22 mouse cellular contexts compared by ENCODE assay signal in the genomic region with DNA sequence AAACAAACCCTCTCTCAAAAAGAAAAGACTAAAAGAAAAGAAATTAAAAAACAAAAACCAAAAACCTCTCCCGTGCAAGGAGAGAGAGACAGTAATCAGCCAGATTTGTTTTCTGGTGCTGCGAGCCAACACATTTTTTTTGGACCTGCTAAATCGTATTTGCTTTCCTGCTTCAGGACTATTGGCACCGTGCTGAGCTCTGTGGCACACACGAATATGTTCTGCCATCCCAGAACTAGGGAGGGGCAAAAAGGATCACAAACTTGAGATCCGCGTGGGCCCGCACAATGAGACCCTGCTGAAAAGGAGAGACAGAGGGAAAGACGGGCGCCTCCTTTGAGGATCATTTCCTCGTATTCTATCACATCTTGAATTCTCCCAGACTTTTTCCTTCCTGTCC. TPM values are rescaled to one million over a fixed set of nuclear protein-coding genes. Genes with fewer than 3 reads are reported as not detected.
DNase-seq lines count a peak whose midpoint lies in the region; ATAC-seq and TF ChIP-seq lines count a peak whose summit lies in the region.
"Had no signal": no experiment of that assay in that cellular context is flagged by ENCODE, and none has a peak within 500 bp of the region (broad histone marks: within the 10 kb centered on the region; RNA-seq: fewer than 3 reads in every experiment).

No protein-coding gene starts in this region.

- H3K9me3 ChIP-seq in embryonic facial prominence, embryonic 14.5 days (ENCODE audit: control insufficient read depth, low read length) = no peaks in the 10 kb centered on the region
- no peaks in the 10 kb centered on the region for H3K9me3 ChIP-seq in embryonic facial prominence, embryonic 10.5 days
- H3K9me3 ChIP-seq in kidney, postnatal 0 days (replicated peaks; ENCODE audit: low read length) = no peaks in the 10 kb centered on the region
- H3K9me3 ChIP-seq in intestine, embryonic 15.5 days = no peaks in the 10 kb centered on the region
- H3K9me3 ChIP-seq: embryonic facial prominence, embryonic 15.5 days; forebrain, embryonic 10.5 days; forebrain, embryonic 15.5 days; G1E; heart, embryonic 12.5 days; hindbrain, embryonic 10.5 days had no signal

- no peak for TF ChIP-seq CTCF in kidney, postnatal 0 days (IDR thresholded peaks at IDR 0.05; ENCODE audit: low read depth)
- no peak for TF ChIP-seq CTCF in left cerebral cortex, adult 2 months (IDR thresholded peaks at IDR 0.05)

- no peak overlapping the region for H3K4me2 ChIP-seq in embryonic facial prominence, embryonic 14.5 days (ENCODE audit: low read depth, low read length)
- H3K4me2 ChIP-seq in kidney, postnatal 0 days (ENCODE audit: low read length) = peak overlapping the region; percentile 9; the same call in 1 of the 2 replicates
- no peak overlapping the region for H3K4me2 ChIP-seq in intestine, embryonic 15.5 days (replicated peaks)
- H3K4me2 ChIP-seq: embryonic facial prominence, embryonic 15.5 days; forebrain, embryonic 15.5 days; heart, embryonic 12.5 days; hindbrain, embryonic 14.5 days had no signal

- no peak overlapping the region for H3K4me3 ChIP-seq in embryonic facial prominence, embryonic 14.5 days (ENCODE audit: low read depth, low read length)
- no peak overlapping the region for H3K4me3 ChIP-seq in embryonic facial prominence, embryonic 10.5 days
- H3K4me3 ChIP-seq in kidney, postnatal 0 days (replicated peaks; ENCODE audit: low read depth, low read length) = no peak overlapping the region
- no peak overlapping the region for H3K4me3 ChIP-seq in left cerebral cortex, adult 2 months
- no peak overlapping the region for H3K4me3 ChIP-seq in intestine, embryonic 15.5 days (replicated peaks)
- H3K4me3 ChIP-seq: embryonic facial prominence, embryonic 15.5 days; erythroblast, embryonic 14.5 days; forebrain, embryonic 10.5 days; forebrain, embryonic 15.5 days; gastrocnemius, adult 2 months; heart, embryonic 12.5 days; hindbrain, embryonic 10.5 days had no signal

- intact Hi-C loops in left cerebral cortex, adult 2 months (cut with DNase I) = no loop called here

- WGBS in embryonic facial prominence, embryonic 14.5 days = 59% methylated on average over 11 of the region's 11 CpGs
- 85% methylated on average over 11 of the region's 11 CpGs for WGBS in embryonic facial prominence, embryonic 10.5 days
- WGBS in kidney, postnatal 0 days = 44% methylated on average over 11 of the region's 11 CpGs
- WGBS in intestine, embryonic 15.5 days = 68% methylated on average over 11 of the region's 11 CpGs

- no peak overlapping the region for H3K9ac ChIP-seq in embryonic facial prominence, embryonic 14.5 days (ENCODE audit: low read depth, low read length)
- H3K9ac ChIP-seq in kidney, postnatal 0 days (ENCODE audit: low read depth, low read length) = no peak overlapping the region
- H3K9ac ChIP-seq in intestine, embryonic 15.5 days = no peak overlapping the region
- H3K9ac ChIP-seq: embryonic facial prominence, embryonic 15.5 days; forebrain, embryonic 15.5 days; heart, embryonic 12.5 days; hindbrain, embryonic 14.5 days had no signal

- H3K27me3 ChIP-seq in embryonic facial prominence, embryonic 14.5 days (replicated peaks; ENCODE audit: control insufficient read depth, insufficient read depth, low read length) = no peaks in the 10 kb centered on the region
- no peaks in the 10 kb centered on the region for H3K27me3 ChIP-seq in embryonic facial prominence, embryonic 10.5 days (replicated peaks; ENCODE audit: low read depth, poor library complexity, severe bottlenecking)
- H3K27me3 ChIP-seq in kidney, postnatal 0 days (ENCODE audit: insufficient read depth, low read length) = no peaks in the 10 kb centered on the region
- H3K27me3 ChIP-seq in intestine, embryonic 15.5 days (replicated peaks) = no peaks in the 10 kb centered on the region
- H3K27me3 ChIP-seq: embryonic facial prominence, embryonic 15.5 days; forebrain, embryonic 15.5 days; heart, embryonic 12.5 days had no signal

- H3K36me3 ChIP-seq in embryonic facial prominence, embryonic 14.5 days (ENCODE audit: control insufficient read depth, insufficient read depth, low read length) = no peaks in the 10 kb centered on the region
- H3K36me3 ChIP-seq in embryonic facial prominence, embryonic 10.5 days (replicated peaks) = no peaks in the 10 kb centered on the region
- no peaks in the 10 kb centered on the region for H3K36me3 ChIP-seq in kidney, postnatal 0 days (ENCODE audit: insufficient read depth, low read length)
- no peaks in the 10 kb centered on the region for H3K36me3 ChIP-seq in intestine, embryonic 15.5 days
- H3K36me3 ChIP-seq: embryonic facial prominence, embryonic 15.5 days; forebrain, embryonic 10.5 days; forebrain, embryonic 15.5 days; G1E; heart, embryonic 12.5 days; hindbrain, embryonic 10.5 days had no signal

- H3K27ac ChIP-seq in embryonic facial prominence, embryonic 14.5 days (replicated peaks; ENCODE audit: low read depth, low read length) = no peak overlapping the region
- H3K27ac ChIP-seq in embryonic facial prominence, embryonic 10.5 days (replicated peaks) = no peak overlapping the region
- no peak overlapping the region for H3K27ac ChIP-seq in kidney, postnatal 0 days
- peak overlapping the region; percentile 48; the same call in 1 of the 2 replicates for H3K27ac ChIP-seq in left cerebral cortex, adult 2 months
- H3K27ac ChIP-seq in intestine, embryonic 15.5 days = no peak overlapping the region
- H3K27ac ChIP-seq: embryonic facial prominence, embryonic 15.5 days; forebrain, embryonic 10.5 days; forebrain, embryonic 15.5 days; gastrocnemius, adult 2 months; hindbrain, embryonic 10.5 days; hindbrain, embryonic 14.5 days had no signal

- DNase-seq in embryonic facial prominence, embryonic 14.5 days (ENCODE audit: low spot score) = peak; percentile 29
- no peak for DNase-seq in embryonic facial prominence, embryonic 10.5 days (ENCODE audit: low spot score)
- DNase-seq in kidney, postnatal 0 days (ENCODE audit: low spot score) = no peak
- DNase-seq in kidney, postnatal 25 days = no peak
- DNase-seq in left cerebral cortex, adult 2 months (ENCODE audit: extremely low spot score in 1 of 2, low spot score in 2 of 2) = peak in 1 of 2 experiments; percentile 16
- DNase-seq in left cerebral cortex, adult 9 months (ENCODE audit: low spot score in 2 of 2) = no peak
- DNase-seq: adrenal gland, postnatal 10 days; B cell, adult 2 months; cerebellum, adult 11-12 months; cerebellum, adult 9-10 months; gastrocnemius, adult 2 months; gastrocnemius, postnatal 25 days had no signal

- ATAC-seq in embryonic facial prominence, embryonic 14.5 days (ENCODE audit: low read depth) = no peak
- ATAC-seq in kidney, postnatal 0 days (replicated peaks; ENCODE audit: low FRiP score, low read depth) = no peak
- no peak for ATAC-seq in intestine, embryonic 15.5 days
- ATAC-seq: CD4-positive, CD25-positive, alpha-beta regulatory T cell, adult 4 months; forebrain, embryonic 15.5 days had no signal

- no peaks in the 10 kb centered on the region for H3K4me1 ChIP-seq in embryonic facial prominence, embryonic 14.5 days (ENCODE audit: control insufficient read depth, insufficient read depth, low read length)
- no peaks in the 10 kb centered on the region for H3K4me1 ChIP-seq in embryonic facial prominence, embryonic 10.5 days
- H3K4me1 ChIP-seq in kidney, postnatal 0 days (replicated peaks; ENCODE audit: insufficient read depth, low read length) = no peaks in the 10 kb centered on the region
- H3K4me1 ChIP-seq in intestine, embryonic 15.5 days (replicated peaks) = no peaks in the 10 kb centered on the region
- H3K4me1 ChIP-seq: forebrain, embryonic 10.5 days; heart, embryonic 12.5 days; hindbrain, embryonic 10.5 days had no signal

RNA-seq across cellular contexts. Expression of gene Cfap54, which starts 22.3 kb away (rescaled TPM):
- polyA plus RNA-seq in embryonic facial prominence, embryonic 14.5 days (2014; fragmentation: Nextera tagmentation; extraction: Ambion mirVana) = 0.75 and 1.8 TPM in 2 replicates
- polyA plus RNA-seq in embryonic facial prominence, embryonic 10.5 days (2016; fragmentation: Nextera tagmentation; extraction: Ambion mirVana) = 0.36 and 0.42 TPM in 2 replicates
- 0.52 and 0.80 TPM in 2 replicates for polyA plus RNA-seq in kidney, postnatal 0 days (2015; fragmentation: Nextera tagmentation; extraction: Ambion mirVana)
- 10 to 100 TPM; 21.4 to 23.4 TPM for total RNA-seq in left cerebral cortex, adult 2 months (2021)
- 0.16 TPM in 2 replicates for polyA plus RNA-seq in intestine, embryonic 15.5 days (2015; fragmentation: Nextera tagmentation; extraction: Ambion mirVana)

RNA-seq across cellular contexts. Expression of gene Cdk17, which starts 57.0 kb away (rescaled TPM):
- 23.8 and 26.9 TPM in 2 replicates for polyA plus RNA-seq in embryonic facial prominence, embryonic 14.5 days (2014; fragmentation: Nextera tagmentation; extraction: Ambion mirVana)
- 18.1 and 19.0 TPM in 2 replicates for polyA plus RNA-seq in embryonic facial prominence, embryonic 10.5 days (2016; fragmentation: Nextera tagmentation; extraction: Ambion mirVana)
- polyA plus RNA-seq in kidney, postnatal 0 days (2015; fragmentation: Nextera tagmentation; extraction: Ambion mirVana) = 13.9 and 16.4 TPM in 2 replicates
- total RNA-seq in left cerebral cortex, adult 2 months (2021) = 100 to 1,000 TPM; 207 to 216 TPM
- 13.6 and 14.0 TPM in 2 replicates for polyA plus RNA-seq in intestine, embryonic 15.5 days (2015; fragmentation: Nextera tagmentation; extraction: Ambion mirVana)
